Mouse (Mus musculus) embryonic fibroblast, embryonic 13.5 days (primary cell): Measurements from ENCODE around the gene Popdc2. TPM values are rescaled to one million over a fixed set of nuclear protein-coding genes. Genes with fewer than 3 reads are reported as not detected.

ENCODE experiments used
- H3K27ac ChIP-seq: 2 replicates; pipeline ENCODE4 v1.5.1; 2012; ENCODE audit warnings: low read length, control low read depth, inconsistent platforms; ENCODE audit not compliant: insufficient read depth
- H3K4me1 ChIP-seq: 2 replicates; pipeline ENCODE4 v1.6.1; 2011; ENCODE audit warnings: low read length; ENCODE audit not compliant: control insufficient read depth, insufficient read depth
- H3K4me3 ChIP-seq: 2 replicates; pipeline ENCODE4 v1.5.1; 2011; ENCODE audit warnings: mild to moderate bottlenecking, control low read depth, low read length; ENCODE audit not compliant: insufficient read depth
- CTCF ChIP-seq: IDR thresholded peaks from 2 replicates; pipeline ENCODE4 v1.5.1; 2011; ENCODE audit warnings: mild to moderate bottlenecking, control low read depth, low read length, moderate library complexity, borderline replicate concordance; ENCODE audit not compliant: insufficient read depth
- POLR2A ChIP-seq: IDR thresholded peaks from 2 replicates; pipeline ENCODE4 v1.6.1; 2011; ENCODE audit warnings: low read depth, mild to moderate bottlenecking, control low read depth, low read length, moderate library complexity
- polyA plus RNA-seq: library from polyadenylated mRNA; stranded (reverse); fragments of >200 nt; gene quantifications from 2 replicates; pipeline ENCODE4 v1.2.4, GENCODE M21; 2011; ENCODE audit warnings: low read depth; ENCODE audit not compliant: missing spikeins, insufficient read length

Gene Popdc2
- polyA plus RNA-seq, 1 experiment: 1.0 TPM

GRCm38 (mm10) chr16:38385184-38385634 lies 23.2 kb downstream of the Popdc2 start:
- TF ChIP-seq POLR2A (no peak), CTCF (no peak)
- Histone ChIP-seq H3K4me1 (0 out of 2 replicates have a peak, but pooled peaks cover 3% of the 10 kb centered on the region), H3K27ac (no peak overlapping the region), H3K4me3 (no peak overlapping the region)

- Histone ChIP-seq H3K4me3 (no peak overlapping the region), H3K4me1 (0 out of 2 replicates have a peak, but pooled peaks cover 3% of the 10 kb centered on the region), H3K27ac (no peak overlapping the region)
- TF ChIP-seq POLR2A (no peak), CTCF (no peak)
Observed at GRCm38 (mm10) chr16:38385700-38386099, 23.7 kb downstream of the Popdc2 start.

- TF ChIP-seq CTCF (no peak), POLR2A (no peak)
- Histone ChIP-seq H3K4me3 (no peak overlapping the region), H3K27ac (no peak overlapping the region), H3K4me1 (0 out of 2 replicates have a peak, but pooled peaks cover 3% of the 10 kb centered on the region)
Observed at GRCm38 (mm10) chr16:38387389-38387788, 25.4 kb downstream of the Popdc2 start.

GRCm38 (mm10) chr16:38388757-38389156 lies 26.7 kb downstream of the Popdc2 start:
- Histone ChIP-seq H3K4me1 (peaks cover 6% of the 10 kb centered on the region; the same call in 1 of the 2 replicates), H3K27ac (no peak overlapping the region), H3K4me3 (no peak overlapping the region)
- TF ChIP-seq POLR2A (no peak), CTCF (no peak)

GRCm38 (mm10) chr16:38389284-38389893 lies 27.4 kb downstream of the Popdc2 start:
- H3K4me3 ChIP-seq: no peak overlapping the region
- TF ChIP-seq POLR2A: no peak
- TF ChIP-seq CTCF: no peak
- no peak overlapping the region for H3K27ac ChIP-seq
- H3K4me1 ChIP-seq: peaks cover 8% of the 10 kb centered on the region; the same call in 1 of the 2 replicates

GRCm38 (mm10) chr16:38390322-38390721 lies 28.3 kb downstream of the Popdc2 start:
- no peak overlapping the region for H3K4me3 ChIP-seq
- H3K4me1 ChIP-seq: peaks cover 13% of the 10 kb centered on the region
- no peak for TF ChIP-seq POLR2A
- no peak for TF ChIP-seq CTCF
- H3K27ac ChIP-seq: no peak overlapping the region

- TF ChIP-seq CTCF: no peak
- TF ChIP-seq POLR2A: no peak
- Histone ChIP-seq H3K4me1 (peaks cover 19% of the 10 kb centered on the region), H3K4me3 (no peak overlapping the region), H3K27ac (no peak overlapping the region)
Observed at GRCm38 (mm10) chr16:38392126-38392894, 30.3 kb downstream of the Popdc2 start.

- Histone ChIP-seq H3K4me3 (no peak overlapping the region), H3K4me1 (peaks cover 19% of the 10 kb centered on the region), H3K27ac (peak overlapping the region; percentile 56)
- TF ChIP-seq POLR2A (no peak), CTCF (no peak)
Observed at GRCm38 (mm10) chr16:38394191-38394618, 32.2 kb downstream of the Popdc2 start.

- no peak overlapping the region for H3K27ac ChIP-seq
- no peak for TF ChIP-seq CTCF
- TF ChIP-seq POLR2A: no peak
- H3K4me1 ChIP-seq: peaks cover 19% of the 10 kb centered on the region
- no peak overlapping the region for H3K4me3 ChIP-seq
Observed at GRCm38 (mm10) chr16:38395060-38395730, 33.2 kb downstream of the Popdc2 start.

GRCm38 (mm10) chr16:38396155-38396554 lies 34.1 kb downstream of the Popdc2 start:
- peaks cover 19% of the 10 kb centered on the region for H3K4me1 ChIP-seq
- no peak overlapping the region for H3K4me3 ChIP-seq
- H3K27ac ChIP-seq: peak overlapping the region; percentile 7
- TF ChIP-seq POLR2A (no peak), CTCF (no peak)
